Mouse (Mus musculus): ENCODE data around the gene Tldc2.
A peak's percentile ranks its signal among the peaks of the same experiment; 100 is the strongest.

Gene Tldc2

DNA sequence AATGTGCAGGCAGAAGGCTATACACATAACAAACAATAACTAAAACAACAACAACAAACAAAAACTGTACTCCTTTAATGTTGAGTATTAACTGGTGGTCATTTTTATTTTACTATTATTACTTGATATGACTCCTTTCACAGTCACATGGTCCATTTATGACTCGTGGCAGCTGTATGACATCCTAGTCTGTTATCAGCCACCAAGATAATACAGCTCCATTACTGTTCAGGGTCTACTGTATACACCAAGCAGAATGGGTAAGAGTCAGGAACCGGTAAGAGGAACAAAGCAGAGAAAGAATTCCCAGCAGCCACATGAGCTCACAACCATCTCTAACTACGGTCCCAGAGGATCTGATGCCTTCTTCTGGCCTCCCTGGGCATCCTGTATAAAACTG, 38.4 kb downstream of the Tldc2 start:
- no peak for DNase-seq (ENCODE audit: extremely low read depth, low read depth)

DNA sequence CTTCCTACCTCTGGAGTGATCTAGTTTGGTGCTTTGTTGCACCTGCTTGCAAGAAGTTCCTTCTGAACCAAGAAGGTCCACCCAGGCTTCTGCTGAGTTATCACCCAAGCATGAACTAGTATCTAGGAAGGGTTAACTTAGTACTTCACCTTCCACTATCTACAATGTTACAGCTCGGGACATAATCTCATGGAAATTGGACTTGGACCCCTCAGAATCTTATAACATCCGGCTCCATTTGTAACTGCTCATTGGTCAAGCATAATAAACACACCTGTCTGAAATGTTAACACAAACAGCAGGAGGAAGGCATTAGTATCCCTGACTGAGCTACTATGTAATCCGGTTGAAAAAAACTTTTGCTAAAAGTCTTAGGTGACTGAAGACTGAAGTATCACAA, 40.5 kb downstream of the Tldc2 start:
- DNase-seq (ENCODE audit: extremely low read depth, low read depth), result no peak

DNA sequence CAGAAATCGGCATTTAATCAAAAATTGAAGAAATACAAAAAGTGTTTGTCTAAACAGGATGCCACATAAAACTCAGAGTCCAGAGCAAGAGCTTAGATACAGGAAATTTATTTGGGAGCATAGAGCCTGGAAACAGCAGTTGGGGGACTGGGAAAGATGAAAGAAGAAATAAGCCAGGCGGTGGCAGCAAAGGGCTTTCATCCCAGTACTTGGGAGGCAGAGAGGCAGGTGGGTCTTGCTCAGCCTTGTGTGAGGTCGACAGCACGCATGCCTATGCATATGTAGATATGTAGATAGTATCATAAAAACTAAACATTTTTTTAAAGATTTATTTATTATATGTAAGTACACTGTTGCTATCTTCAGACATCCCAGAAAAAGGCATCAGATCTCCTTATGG, 41.2 kb downstream of the Tldc2 start:
- DNase-seq (ENCODE audit: extremely low read depth, low read depth), result no peak

DNA sequence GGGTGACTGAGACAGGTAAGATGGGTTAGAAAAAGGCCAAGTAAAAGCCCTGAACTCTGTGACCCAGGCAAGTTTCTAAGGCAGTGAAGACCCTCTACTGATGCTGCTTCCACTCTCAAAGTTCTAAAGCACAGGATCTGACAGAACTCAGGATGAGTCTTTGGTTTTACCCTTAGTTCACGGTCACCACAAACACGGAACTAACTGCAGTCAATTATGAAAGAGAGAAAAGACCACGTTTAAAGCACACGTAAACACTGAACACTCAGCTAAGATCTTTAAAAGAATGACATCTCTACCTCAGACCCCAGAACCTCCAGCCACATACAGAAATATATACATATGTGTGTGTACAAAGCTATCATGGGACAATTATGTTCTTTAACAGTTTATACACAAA, 42.2 kb downstream of the Tldc2 start:
- no peak for DNase-seq (ENCODE audit: extremely low read depth, low read depth)

DNA sequence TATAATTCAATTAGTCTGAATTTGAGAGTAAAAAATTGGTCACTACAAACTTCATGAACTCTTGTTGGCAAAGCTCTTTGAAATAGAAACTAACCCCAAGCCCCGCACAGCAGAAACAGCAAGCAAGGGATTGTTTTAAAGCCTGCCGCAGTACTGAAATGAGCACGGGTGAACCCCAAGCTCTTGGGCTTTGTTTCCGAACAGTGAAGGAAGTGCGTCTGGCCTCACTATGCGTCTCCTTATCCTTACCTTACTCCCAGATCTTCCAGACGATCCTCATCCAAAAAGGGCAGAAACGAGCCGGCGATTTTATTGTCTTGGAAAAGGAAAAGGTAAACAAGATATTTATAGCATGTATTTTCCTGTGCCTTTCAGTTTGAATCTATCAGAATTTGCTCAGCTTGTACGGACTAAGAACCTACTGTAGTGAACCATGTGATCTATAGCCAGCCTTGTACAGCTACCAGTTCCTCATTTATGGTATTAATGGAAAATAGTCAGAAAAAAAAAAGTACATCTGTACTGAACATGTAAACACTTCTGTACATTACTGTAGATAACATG, 42.8 kb downstream of the Tldc2 start:
- DNase-seq (ENCODE audit: extremely low read depth, low read depth), result no peak

DNA sequence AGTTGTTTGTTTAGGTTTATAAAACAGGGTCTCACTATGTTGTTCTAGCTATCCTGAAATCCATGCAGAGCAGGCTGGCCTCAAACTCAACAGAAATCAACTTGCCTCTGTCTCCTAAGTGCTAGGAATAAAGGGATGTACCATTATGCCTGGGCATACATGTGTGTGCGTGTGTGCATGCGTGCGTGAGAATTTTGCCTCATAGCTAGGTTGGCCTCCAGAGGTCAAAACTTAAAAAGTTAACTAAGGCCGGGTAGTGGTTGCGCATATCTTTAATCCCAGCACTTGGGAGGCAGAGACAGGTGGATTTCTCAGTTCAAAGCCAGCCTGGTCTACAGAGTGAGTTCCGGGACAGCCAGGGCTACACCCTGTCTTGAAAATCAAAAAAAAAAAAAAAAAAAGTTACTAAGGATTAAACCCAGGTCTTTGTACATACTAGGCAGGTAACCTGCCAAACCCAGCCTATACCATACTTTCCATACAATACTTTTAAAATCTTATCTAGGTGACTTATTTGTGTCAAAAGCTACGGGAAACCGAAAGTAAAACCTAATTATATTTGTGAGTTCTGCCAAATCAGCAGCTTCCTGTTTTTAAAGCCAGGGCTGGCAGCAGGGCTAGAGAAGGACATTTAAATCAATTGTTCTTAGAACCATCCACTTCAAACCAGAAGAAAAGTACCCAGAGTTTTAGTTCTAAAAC, 44.1 kb downstream of the Tldc2 start:
- peak; percentile 49 for DNase-seq (ENCODE audit: extremely low read depth, low read depth)

DNA sequence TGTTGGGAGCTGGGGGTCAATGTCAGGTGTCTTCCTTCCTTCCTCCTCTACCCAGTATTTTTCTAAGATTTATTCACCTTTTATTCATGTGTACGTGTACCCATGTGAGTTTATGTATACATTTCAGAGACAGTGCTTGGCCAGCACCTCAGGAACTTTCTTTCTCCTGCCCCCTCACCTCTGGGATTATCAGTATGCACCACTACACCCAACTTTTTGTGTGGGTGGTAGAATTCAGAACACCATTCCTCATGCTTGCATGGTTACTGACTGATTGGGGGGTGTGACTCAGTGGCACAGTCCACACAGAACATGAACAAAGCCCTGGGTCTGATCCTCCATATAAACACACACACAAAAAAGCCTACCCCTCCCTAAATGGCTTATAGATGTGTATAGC, 45.2 kb downstream of the Tldc2 start:
- no peak for DNase-seq (ENCODE audit: extremely low read depth, low read depth)

DNA sequence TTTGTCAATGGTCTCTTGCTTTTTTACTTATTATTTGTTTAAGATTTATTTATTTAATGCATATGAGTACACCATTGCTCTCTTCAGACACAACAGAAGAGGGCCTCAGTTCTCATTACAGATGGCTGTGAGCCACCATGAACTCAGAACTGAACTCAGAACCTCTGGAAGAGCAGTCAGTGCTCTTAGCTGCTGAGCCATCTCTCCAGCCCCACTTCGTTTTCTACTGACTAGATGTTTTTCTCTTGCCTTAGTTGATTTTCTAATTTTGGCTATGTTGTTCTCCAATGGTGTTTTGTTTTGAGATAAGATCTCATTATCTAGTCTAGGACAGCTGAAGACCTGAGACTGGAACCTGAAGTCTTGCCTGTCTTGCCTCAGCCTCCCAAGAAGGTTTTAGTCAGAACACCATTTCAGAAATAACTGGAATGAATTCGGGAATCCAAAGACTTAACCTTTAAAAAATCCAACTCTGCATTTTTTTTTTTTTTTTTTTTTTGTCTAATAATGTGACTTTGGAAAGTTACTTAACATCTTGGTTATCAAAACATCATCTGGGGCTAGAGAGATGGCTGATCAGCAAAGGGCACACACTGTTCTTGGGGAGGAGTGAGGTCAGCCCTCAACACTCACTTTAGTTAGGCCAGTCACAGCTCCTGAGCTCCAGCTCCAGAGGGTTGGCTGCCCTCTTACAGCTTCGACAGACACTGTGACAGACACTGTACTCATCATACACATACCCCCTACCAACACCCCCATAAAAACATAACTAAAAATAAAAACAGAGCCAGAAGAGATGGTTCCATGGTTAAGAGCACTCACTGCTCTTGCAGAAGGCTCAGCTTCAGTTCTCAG, 46.1 kb downstream of the Tldc2 start:
- no peak for DNase-seq (ENCODE audit: extremely low read depth, low read depth)

DNA sequence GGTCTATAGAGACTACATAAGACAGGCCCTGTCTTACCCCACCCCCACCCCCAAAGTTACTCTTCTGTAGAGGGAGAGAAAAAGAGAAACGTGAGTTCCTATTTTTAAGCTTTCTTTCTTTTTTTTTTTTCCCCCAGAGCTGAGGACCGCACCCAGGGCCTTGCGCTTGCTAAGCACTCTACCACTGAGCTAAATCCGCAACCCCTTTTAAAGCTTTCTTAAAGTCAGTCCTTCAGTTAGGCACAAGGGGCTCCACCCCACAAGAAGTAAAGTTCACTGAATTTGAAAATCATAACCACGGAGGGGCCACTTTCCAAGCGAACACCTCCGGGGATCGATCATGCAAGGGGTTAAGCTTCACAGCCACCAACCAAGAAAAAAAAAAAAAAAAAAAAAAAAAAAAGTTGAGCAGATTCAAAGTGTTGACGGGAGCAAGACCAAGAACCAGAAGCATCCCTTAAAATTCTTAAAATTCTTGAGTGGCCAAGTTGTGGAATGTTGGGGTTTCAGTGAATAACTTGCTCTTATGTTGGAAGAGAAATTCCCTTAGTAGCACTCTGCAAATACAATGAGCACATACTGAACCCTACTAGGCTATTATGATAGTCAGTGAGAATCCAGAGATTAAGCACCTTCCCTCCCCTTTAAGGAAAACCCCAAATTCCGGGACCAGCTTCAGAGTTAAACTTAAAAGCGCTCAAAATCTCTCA, 47.1 kb downstream of the Tldc2 start:
- no peak for DNase-seq (ENCODE audit: extremely low read depth, low read depth)

DNA sequence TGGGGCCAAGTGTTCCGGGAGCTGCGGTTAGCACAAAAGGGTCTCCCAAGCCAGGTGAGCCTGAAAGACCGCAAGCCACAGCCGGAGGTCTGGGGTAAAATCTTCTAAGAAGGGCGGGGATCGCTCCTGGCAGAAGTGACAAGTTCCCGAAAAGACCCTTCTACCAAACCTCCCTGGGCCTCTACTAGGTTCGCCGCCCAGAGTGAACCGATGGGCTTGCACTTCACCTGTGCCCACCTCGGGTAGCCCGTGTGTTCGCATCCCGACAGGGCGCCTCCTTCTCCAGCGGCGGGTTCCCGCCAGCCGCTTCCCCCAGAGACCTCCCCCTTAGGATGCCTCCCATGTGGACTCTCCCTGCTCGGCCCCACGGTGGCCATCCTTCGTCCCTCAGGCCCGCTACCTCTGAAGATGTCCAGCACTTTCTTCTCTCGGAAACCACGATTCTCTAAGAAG, 47.6 kb downstream of the Tldc2 start:
- no peak for DNase-seq (ENCODE audit: extremely low read depth, low read depth)

DNA sequence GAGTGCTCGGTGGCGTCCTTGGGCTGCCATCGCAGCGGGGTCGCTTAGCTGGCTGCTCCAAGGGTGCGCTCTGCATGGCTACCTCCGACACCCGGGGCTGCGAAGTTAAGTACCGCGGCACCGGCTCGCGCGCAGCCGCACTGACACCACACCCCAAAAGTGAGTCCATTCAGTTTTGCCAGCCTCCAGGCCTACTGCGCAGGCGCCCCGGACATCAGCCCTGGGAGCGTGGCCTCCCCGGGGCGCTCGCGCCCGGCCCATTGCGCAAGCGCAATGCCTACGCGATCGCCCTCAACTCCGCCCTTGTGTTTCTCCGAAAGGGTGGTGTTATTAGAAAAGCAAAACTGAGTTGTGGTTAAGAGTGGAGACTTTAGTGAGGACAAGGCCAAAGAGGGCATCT, 48.2 kb downstream of the Tldc2 start, which contains the start of gene Samhd1:
Samhd1 (minus strand) TSS at position 252 of the 400 bp plus-strand sequence.
- DNase-seq (ENCODE audit: extremely low read depth, low read depth), result peak; percentile 81

DNA sequence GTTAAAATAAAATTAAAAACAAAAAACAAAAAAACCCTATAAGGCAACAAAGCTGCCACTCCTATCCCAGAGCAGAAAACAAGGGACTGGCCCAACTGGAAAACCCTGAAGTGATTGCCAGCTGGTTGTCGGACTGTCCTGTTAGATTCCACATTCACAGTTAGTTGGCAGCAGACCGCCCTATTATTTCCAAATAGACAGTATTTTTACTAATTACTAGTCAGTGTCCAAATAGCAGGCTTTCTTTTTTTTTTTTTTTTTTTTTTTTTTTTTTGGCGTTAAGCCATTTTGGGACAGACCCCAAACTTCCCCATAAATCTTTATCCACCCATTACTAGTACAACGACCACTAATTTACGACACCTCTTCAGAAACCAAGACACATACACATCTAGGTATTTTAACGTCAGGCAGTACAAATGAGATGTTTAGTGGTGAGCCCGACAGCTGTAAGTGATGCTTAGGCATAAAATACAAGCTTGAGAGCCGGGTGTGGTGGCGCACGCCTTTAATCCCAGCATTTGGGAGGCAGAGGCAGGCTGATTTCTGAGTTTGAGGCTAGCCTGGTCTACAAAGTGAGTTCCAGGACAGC, 48.8 kb downstream of the Tldc2 start:
- no peak for DNase-seq (ENCODE audit: extremely low read depth, low read depth)

DNA sequence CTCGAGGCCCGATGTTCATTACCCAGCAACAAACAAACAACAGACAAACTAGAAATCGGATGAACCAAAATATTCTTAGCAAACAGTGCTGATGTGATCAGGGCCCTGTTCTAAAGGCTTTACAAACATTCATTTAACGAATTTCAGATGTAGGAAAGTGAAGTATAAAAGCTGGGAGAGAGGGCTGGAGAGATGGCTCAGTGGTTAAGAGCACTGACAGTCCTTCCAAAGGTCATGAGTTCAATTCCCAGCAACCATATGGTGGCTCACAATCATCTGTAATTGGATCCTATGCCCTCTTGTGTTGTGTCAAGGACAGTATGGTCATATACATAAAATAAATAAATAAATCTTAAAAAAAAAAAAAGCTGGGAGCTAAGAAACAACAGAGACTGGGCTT, 49.3 kb downstream of the Tldc2 start:
- no peak for DNase-seq (ENCODE audit: extremely low read depth, low read depth)

DNA sequence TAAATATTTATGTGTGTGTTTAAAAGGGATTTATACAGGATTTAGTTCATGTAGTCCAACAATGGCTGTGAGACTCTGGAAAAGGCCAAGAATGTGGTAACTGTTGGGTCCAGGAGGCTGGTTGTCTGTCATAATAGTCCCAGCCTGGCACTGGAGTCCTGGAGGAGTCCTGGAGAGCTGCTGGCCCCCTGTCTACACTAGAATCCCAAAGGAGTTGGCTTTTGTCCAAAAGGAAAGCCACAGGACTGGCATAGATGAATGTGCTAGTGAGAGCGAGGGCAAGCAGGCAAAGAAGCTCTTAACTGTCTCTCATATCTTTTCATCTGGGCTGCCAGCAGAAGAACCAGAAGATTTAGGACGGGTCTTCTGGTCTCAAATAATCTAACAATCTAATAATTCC, 49.8 kb downstream of the Tldc2 start:
- no peak for DNase-seq (ENCODE audit: extremely low read depth, low read depth)

DNA sequence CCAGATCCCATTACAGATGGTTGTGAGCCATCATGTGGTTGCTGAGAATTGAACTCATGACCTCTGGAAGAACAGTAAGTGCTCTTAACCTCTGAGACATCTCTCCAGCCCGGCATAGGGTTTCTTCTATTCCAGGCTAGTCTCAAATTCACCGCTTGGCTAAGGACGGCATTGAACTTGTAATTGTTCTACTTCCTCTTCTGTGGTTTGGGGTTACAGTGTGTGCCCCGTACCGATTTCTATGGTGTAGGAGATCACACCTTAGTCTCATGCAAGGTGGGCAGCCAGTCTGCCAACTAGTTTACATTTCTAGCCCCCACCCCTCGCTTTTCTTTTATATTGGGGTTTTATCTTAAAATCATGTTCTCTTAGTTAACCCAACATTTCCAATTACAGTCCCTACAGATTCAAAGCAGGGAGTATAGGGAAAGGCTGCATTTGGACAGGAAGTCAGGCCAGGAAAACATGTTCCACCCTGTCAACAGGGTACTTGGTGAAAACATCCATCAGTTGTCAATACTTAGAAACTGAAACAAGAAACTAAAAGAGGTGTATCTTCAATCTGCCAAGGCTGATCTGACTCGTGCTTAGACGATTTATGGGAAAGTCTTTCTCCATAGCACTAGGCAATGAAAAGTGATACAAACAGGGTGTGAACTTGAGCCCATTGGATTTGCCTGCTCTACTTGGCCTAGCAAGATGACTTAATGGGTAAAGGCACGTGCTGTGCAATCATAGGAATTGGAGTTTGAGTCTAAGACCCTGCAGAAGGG, 51.3 kb downstream of the Tldc2 start:
- DNase-seq (ENCODE audit: extremely low read depth, low read depth), result peak; percentile 78

DNA sequence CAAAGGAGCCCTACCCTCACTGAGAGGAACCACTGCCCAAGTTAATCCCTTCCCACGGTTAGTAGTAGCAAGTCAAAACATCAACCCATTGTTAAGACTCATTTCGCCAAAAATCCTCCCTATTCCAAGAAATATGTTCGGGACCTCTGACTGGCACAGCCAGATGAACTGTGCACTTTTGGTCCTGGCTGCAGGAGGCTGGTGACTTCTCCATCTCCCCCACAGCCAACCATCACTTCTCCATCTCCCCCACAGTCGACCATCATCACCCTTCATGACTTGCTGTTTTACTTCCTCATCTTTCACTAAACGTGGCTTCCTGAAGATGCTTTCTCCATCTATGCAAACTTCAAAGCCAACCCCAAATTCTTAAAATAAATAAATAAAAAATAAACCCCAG, 52.0 kb downstream of the Tldc2 start:
- DNase-seq (ENCODE audit: extremely low read depth, low read depth), result peak; percentile 68

DNA sequence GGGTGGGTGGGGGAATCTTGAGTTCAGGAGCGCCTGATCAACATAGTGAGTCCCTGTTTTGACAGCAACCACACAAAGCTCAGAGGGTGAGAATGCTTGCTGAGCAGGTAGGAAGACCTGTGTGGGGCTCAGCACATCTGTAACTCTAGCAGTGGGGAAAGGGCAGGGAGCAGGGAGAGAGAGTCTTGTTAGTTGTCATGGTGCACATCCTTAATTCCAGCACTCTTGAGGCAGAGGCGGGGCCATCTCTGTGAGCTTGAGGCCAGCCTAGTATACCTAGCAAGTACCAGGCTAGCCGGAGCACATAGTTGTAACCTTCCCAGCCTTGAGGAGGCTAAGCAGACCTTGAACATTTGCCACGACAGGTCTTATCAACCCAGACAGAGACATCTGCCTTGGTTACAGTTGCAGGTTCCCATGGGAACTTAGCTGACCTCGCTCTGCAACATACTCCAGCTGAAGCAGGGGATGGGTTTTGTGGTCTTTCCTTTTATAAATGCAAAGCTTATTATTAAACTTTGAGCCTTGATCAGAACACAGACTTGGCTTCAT, 52.5 kb downstream of the Tldc2 start:
- DNase-seq (ENCODE audit: extremely low read depth, low read depth), result peak; percentile 48

DNA sequence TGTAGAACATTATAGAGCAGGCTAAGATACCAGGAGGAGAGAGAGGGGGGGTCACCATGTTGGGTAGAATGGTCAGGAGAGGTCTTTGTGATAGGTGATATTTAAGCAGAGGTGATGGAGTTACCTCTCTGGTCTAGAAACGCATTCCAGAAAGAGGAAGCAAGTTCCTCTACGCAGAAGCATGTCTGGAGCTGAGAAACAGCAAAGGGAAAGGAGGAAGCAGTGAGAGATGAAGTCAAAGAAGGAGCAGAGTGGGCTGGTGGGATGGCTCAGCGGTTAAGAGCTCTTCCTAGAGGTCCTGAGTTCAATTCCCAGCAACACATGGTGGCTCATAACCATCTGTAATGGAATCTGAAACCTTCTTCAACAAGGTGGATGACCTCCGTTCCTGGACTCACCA, 55.1 kb downstream of the Tldc2 start:
- no peak for DNase-seq (ENCODE audit: extremely low read depth, low read depth)

DNA sequence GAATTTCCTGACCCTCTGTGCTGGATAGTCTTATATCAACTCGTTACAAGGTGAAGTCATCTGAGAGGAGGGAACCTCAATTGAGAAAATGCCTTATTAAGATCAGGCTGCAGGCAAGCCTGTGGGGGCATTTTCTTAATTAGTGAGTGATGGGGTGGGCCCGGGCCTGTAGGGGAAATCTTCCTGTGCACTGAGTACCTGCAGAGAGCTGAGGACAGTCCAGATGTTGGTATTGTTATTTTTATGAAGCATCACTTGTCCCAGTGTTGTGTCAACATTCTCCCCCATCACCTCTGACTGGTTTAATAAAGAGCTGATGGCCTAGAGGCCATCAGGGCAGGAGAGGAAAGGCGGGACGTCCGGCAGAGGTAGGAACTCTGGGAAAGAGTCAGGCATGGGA, 57.3 kb downstream of the Tldc2 start:
- no peak for DNase-seq (ENCODE audit: extremely low read depth, low read depth)

DNA sequence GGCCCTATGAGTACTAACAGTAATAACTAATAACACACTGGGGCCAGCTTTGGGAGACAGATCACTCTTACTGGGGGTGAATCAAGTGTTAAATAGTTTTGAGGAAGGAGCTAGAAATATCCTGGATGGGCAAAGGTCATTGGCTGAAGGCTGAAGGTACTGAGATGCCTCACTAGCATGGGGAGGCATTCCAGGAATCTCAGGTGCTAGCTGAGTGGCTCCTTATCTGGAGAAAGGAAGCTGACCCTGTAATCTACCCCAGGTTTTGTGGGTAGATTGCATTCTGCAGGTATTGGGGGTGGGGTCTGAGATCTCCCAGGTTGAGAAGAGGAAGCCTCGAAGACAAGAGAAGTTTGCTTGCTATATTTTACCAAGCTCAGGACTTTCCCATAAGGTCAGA, 58.3 kb downstream of the Tldc2 start:
- DNase-seq (ENCODE audit: extremely low read depth, low read depth), result no peak
